ENCODE assay signal across 1 mouse cellular context in the genomic region with DNA sequence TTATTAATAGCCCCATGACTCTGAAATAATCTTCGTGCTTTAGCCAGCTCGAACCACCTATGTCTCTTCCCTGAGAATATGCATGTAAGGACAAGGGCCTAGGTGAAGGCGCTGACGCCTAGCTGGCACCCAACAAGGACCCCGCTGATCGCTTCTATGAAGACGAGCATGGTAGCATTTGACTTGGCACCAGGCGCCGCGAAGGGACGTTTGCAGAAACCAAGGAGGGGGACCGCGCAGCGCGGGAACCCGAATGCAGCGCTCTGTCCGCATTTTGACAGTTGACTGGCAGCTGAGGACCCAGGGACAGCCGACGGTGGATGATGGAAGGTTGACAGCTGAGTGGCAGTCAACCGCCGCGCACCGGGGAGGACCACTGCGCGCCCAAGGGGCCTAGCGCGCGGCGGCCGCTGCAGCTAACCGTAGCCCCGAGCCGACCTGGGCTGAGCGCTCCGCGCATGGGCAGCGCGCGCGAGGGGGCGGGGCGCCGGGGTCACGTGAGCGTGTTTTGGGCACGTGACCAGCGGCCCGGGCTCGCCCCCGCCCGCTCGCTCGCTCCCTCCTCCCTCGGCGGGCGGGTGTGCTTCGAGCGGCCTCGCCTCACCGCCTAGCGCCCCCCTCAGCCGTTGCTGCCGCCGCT.
TF ChIP-seq lines count a peak whose summit lies in the region.

TSS of gene Sppl3 (plus strand) at position 561 of the 640 bp plus-strand sequence.

TF ChIP-seq in MEL, 35 proteins besides CTCF, POLR2A, EP300 and RAD21 (continued from another document):
- TF ChIP-seq CHD2 (IDR thresholded peaks at IDR 0.05; ENCODE audit: low read length) (no peak), SIN3A (IDR thresholded peaks at IDR 0.05; ENCODE audit: low read length) (peak; percentile 80), KAT2A (conservative IDR thresholded peaks at IDR 0.05; ENCODE audit: low read depth, low read length) (no peak; the same call in 1 of the 2 replicates), POLR2AphosphoS5 (IDR thresholded peaks at IDR 0.05; ENCODE audit: borderline replicate concordance, low read depth, low read length) (no peak), SMC3 (IDR thresholded peaks at IDR 0.05; ENCODE audit: low read depth, low read length) (no peak)
TF ChIP-seq in MEL: peak in this region for 17.
